Comparison of ENCODE assay signal across 8 mouse cellular contexts in genomic region chr5:143711326-143711725, GRCm38 (mm10). TPM values are rescaled to one million over a fixed set of nuclear protein-coding genes. Genes with fewer than 3 reads are reported as not detected.
A peak's percentile ranks its signal among the peaks of the same experiment; 100 is the strongest.
DNase-seq lines count a peak whose midpoint lies in the region; ATAC-seq and TF ChIP-seq lines count a peak whose summit lies in the region.

No protein-coding gene starts in this region.

- H3K4me1 ChIP-seq in G1E (ENCODE audit: insufficient read depth, low read depth, low read length): peaks cover 30% of the 10 kb centered on the region
- H3K4me1 ChIP-seq in lung, adult 2 months (ENCODE audit: control insufficient read depth, insufficient read depth, low read length): no peaks in the 10 kb centered on the region
- peaks cover 11% of the 10 kb centered on the region for H3K4me1 ChIP-seq in olfactory bulb, adult 2 months (ENCODE audit: control insufficient read depth, insufficient read depth, low read length)

- peaks cover 95% of the 10 kb centered on the region for H3K36me3 ChIP-seq in G1E (replicated peaks)

- no peak overlapping the region for H3K4me3 ChIP-seq in G1E (ENCODE audit: low read depth, low read length)
- no peak overlapping the region for H3K4me3 ChIP-seq in lung, adult 2 months (replicated peaks; ENCODE audit: extremely low read depth, low read depth, low read length)
- no peak overlapping the region for H3K4me3 ChIP-seq in olfactory bulb, adult 2 months (ENCODE audit: insufficient read depth, low read depth, low read length)

- TF ChIP-seq POLR2A in brain, embryonic 14.5 days (IDR thresholded peaks at IDR 0.05; ENCODE audit: borderline replicate concordance, extremely low read depth, insufficient read depth, insufficient read length, poor library complexity, severe bottlenecking): no peak
- no peak for TF ChIP-seq POLR2A in lung, adult 2 months (IDR thresholded peaks at IDR 0.05; ENCODE audit: borderline replicate concordance, extremely low read depth, low read depth, low read length)
- TF ChIP-seq POLR2A in olfactory bulb, adult 2 months (IDR thresholded peaks at IDR 0.05; ENCODE audit: insufficient read depth, low read depth, low read length): no peak

- ATAC-seq in G1E (ENCODE audit: extremely low read depth, insufficient number of reproducible peaks, low FRiP score, poor library complexity, severe bottlenecking): no peak
- peak; percentile 87 for ATAC-seq in erythroid progenitor cell, adult 5-6 weeks (replicated peaks; ENCODE audit: low FRiP score, poor library complexity, severe bottlenecking)

- WGBS in lung, adult 2 months: 14% methylated on average over 7 of the region's 7 CpGs
- 8% methylated on average over 7 of the region's 7 CpGs for WGBS in olfactory bulb, adult 2 months

- TF ChIP-seq CTCF in G1E (IDR thresholded peaks at IDR 0.05; ENCODE audit: low read depth, low read length): peak; percentile 41; the same call in 1 of the 2 replicates
- peak; percentile 93 for TF ChIP-seq CTCF in brain, embryonic 14.5 days (IDR thresholded peaks at IDR 0.05; ENCODE audit: borderline replicate concordance, extremely low read depth, insufficient read depth, insufficient read length)
- TF ChIP-seq CTCF in lung, adult 2 months (IDR thresholded peaks at IDR 0.05; ENCODE audit: insufficient read depth, low read length): peak; percentile 87
- TF ChIP-seq CTCF in olfactory bulb, adult 2 months (IDR thresholded peaks at IDR 0.05; ENCODE audit: insufficient read depth, low read depth, low read length): peak; percentile 80

- no peaks in the 10 kb centered on the region for H3K9me3 ChIP-seq in G1E (replicated peaks)

- no peak overlapping the region for H3K27ac ChIP-seq in olfactory bulb, adult 2 months (ENCODE audit: insufficient read depth, low read depth, low read length)

- DNase-seq in G1E (ENCODE audit: low spot score): peak; percentile 54
- DNase-seq in brain, embryonic 14.5 days (ENCODE audit: low read depth): peak; percentile 82
- peak; percentile 78 to 83 for DNase-seq in heart, postnatal 14 days
- peak; percentile 80 to 86 for DNase-seq in kidney, postnatal 4 days
- DNase-seq in lung, adult 2 months: peak; percentile 60
- DNase-seq in thymus, postnatal 14 days: peak; percentile 51

- H3K27me3 ChIP-seq in G1E (ENCODE audit: insufficient read depth, low read length): no peaks in the 10 kb centered on the region

- intact Hi-C loops in heart, postnatal 14 days (cut with DNase I): no loop called here

RNA-seq across cellular contexts. Expression of gene Usp42, which starts 20.8 kb away (rescaled TPM):
- total RNA-seq in G1E (2014; fragmentation: Nextera tagmentation) (34.7 and 39.2 TPM in 2 replicates), G1E (2017) (5.6 and 5.8 TPM in 2 replicates)
- polyA plus RNA-seq in G1E (2012): 21.3 and 23.4 TPM in 2 replicates
- polyA plus RNA-seq in brain, embryonic 14.5 days (2012; rRNA removed): 15.0 and 28.2 TPM in 2 replicates
- 8.8 and 15.5 TPM in 2 replicates for total RNA-seq in erythroid progenitor cell, adult 5-6 weeks (2015; ENCODE audit: low replicate concordance)
- 2.8 and 15.9 TPM in 2 replicates for total RNA-seq in erythroid progenitor cell, adult 5-6 weeks (2017; ENCODE audit: low replicate concordance)
- total RNA-seq in heart, postnatal 14 days (2021): 1 to 10 TPM; 8.1 to 8.3 TPM
- polyA plus RNA-seq in lung, adult 2 months (2012; rRNA removed): 6.9 and 7.6 TPM in 2 replicates
- not detected in 2 replicates for polyA plus RNA-seq in olfactory bulb, adult 2 months (2012; ENCODE audit: insufficient read depth, insufficient read length, low replicate concordance, missing spikeins)

Comparison
In these comparisons a context has a peak if more than half of its experiments do, and no peak if none do; other contexts are left out.
1. CTCF ChIP-seq: peak in every context shown above with its lines; median percentile 93 in brain, embryonic 14.5 days; 87 in lung, adult 2 months; 80 in olfactory bulb, adult 2 months; 41 in G1E.